Mouse (Mus musculus) MEL-GATA-1-ER (cell line): ENCODE data around the gene Ccdc63.

ENCODE experiments used
- DNase-seq: peaks from one replicate; pipeline ENCODE4 v3.0.0-alpha.2; 2012; ENCODE audit warnings: low read depth; ENCODE audit errors: extremely low read depth

The Ccdc63 gene

GRCm38 (mm10) chr5:122129068-122129655, 11.5 kb downstream of the Ccdc63 start:
- DNase-seq, result peak; percentile 76

- DNase-seq, result no peak
These were observed 15.3 kb downstream of the Ccdc63 start for GRCm38 (mm10) chr5:122125211-122125760.

GRCm38 (mm10) chr5:122116243-122116642, 24.4 kb downstream of the Ccdc63 start:
- DNase-seq, result no peak

- no peak for DNase-seq
These were observed 25.3 kb downstream of the Ccdc63 start for GRCm38 (mm10) chr5:122115266-122115763.

GRCm38 (mm10) chr5:122114176-122114575, 26.4 kb downstream of the Ccdc63 start:
- DNase-seq, result no peak

GRCm38 (mm10) chr5:122113450-122113849, 27.2 kb downstream of the Ccdc63 start:
- no peak for DNase-seq

GRCm38 (mm10) chr5:122111933-122112248, 28.7 kb downstream of the Ccdc63 start:
- DNase-seq, result no peak

- no peak for DNase-seq
These were observed 29.3 kb downstream of the Ccdc63 start for GRCm38 (mm10) chr5:122111091-122111932.

GRCm38 (mm10) chr5:122110625-122111024, 30.0 kb downstream of the Ccdc63 start:
- no peak for DNase-seq

GRCm38 (mm10) chr5:122109325-122110060, 31.1 kb downstream of the Ccdc63 start:
- no peak for DNase-seq

GRCm38 (mm10) chr5:122108104-122108503, 32.5 kb downstream of the Ccdc63 start:
- DNase-seq, result no peak

GRCm38 (mm10) chr5:122106212-122106611, 34.4 kb downstream of the Ccdc63 start:
- DNase-seq, result no peak

GRCm38 (mm10) chr5:122104981-122105380, 35.6 kb downstream of the Ccdc63 start:
- DNase-seq, result no peak

GRCm38 (mm10) chr5:122104201-122104600, 36.4 kb downstream of the Ccdc63 start:
- no peak for DNase-seq

- peak; percentile 41 for DNase-seq
These were observed 37.5 kb downstream of the Ccdc63 start for GRCm38 (mm10) chr5:122103075-122103474.

- DNase-seq, result no peak
These were observed 38.1 kb downstream of the Ccdc63 start for GRCm38 (mm10) chr5:122102476-122103050.

GRCm38 (mm10) chr5:122094439-122094838, 46.2 kb downstream of the Ccdc63 start:
- no peak for DNase-seq

- DNase-seq, result no peak
These were observed 46.9 kb downstream of the Ccdc63 start for GRCm38 (mm10) chr5:122093734-122094133.

GRCm38 (mm10) chr5:122092794-122093193, 47.8 kb downstream of the Ccdc63 start:
- DNase-seq, result no peak

GRCm38 (mm10) chr5:122091070-122091469, 49.6 kb downstream of the Ccdc63 start:
- peak; percentile 37 for DNase-seq

- no peak for DNase-seq
These were observed 51.0 kb downstream of the Ccdc63 start for GRCm38 (mm10) chr5:122089664-122090063.
